Mouse (Mus musculus): ENCODE results near the gene Lin7c. TPM values are rescaled to one million over a fixed set of nuclear protein-coding genes. Genes with fewer than 3 reads are reported as not detected.

The Lin7c gene
- polyA plus RNA-seq, 1 experiment: not detected

DNA sequence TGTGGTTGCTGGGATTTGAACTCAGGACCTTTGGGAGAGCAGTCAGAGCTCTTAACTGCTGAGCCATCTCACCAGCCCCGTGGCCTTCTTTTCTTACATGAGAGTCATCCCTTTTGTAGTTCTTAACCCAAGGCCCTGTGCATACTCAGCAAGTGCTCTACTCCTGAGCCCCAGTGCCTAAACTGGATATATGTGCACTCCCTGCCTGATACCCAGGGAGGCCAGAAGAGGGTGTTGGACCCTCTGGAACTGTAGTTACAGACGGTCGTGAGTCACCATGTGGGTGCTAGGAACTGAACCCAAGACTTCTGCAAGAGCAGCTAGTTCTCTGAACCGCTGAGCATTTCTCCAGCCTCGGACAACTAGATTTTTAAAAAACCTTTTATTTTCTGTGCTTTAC lies 39.7 kb downstream of the Lin7c start:
- 94% methylated on average over 5 of the region's 5 CpGs for WGBS
- no peak overlapping the region for H3K4me3 ChIP-seq (ENCODE audit: insufficient read depth, low read depth, low read length)
- H3K4me1 ChIP-seq (ENCODE audit: control insufficient read depth, insufficient read depth, low read length): peaks cover 9% of the 10 kb centered on the region
- no peak overlapping the region for H3K27ac ChIP-seq (ENCODE audit: insufficient read depth, low read depth, low read length)
- no peak for TF ChIP-seq POLR2A (IDR thresholded peaks at IDR 0.05; ENCODE audit: insufficient read depth, low read depth, low read length)
- TF ChIP-seq CTCF (IDR thresholded peaks at IDR 0.05; ENCODE audit: insufficient read depth, low read depth, low read length): no peak

DNA sequence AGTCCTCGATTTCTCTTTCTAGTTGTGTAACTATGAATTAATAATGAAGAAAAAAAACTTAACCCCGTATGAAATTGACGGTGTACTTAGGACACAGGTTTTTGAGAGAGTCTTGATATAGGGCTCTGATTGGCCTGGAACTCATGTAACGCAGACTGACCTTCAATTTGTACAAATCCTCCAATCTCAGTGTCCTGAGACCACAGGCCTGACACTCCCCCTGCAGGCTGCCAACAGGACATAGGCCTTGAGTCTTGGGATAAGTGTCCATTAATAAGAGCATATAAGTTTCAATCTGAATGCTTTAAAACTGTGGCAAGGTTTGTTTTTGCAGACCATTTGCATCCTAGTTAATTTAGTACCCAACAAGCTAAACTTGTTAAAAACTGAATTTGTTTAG lies 40.1 kb downstream of the Lin7c start:
- 89% methylated on average over 4 of the region's 4 CpGs for WGBS
- TF ChIP-seq CTCF (IDR thresholded peaks at IDR 0.05; ENCODE audit: insufficient read depth, low read depth, low read length): no peak
- TF ChIP-seq POLR2A (IDR thresholded peaks at IDR 0.05; ENCODE audit: insufficient read depth, low read depth, low read length): no peak
- H3K4me1 ChIP-seq (ENCODE audit: control insufficient read depth, insufficient read depth, low read length): peaks cover 9% of the 10 kb centered on the region
- H3K4me3 ChIP-seq (ENCODE audit: insufficient read depth, low read depth, low read length): no peak overlapping the region
- H3K27ac ChIP-seq (ENCODE audit: insufficient read depth, low read depth, low read length): no peak overlapping the region

DNA sequence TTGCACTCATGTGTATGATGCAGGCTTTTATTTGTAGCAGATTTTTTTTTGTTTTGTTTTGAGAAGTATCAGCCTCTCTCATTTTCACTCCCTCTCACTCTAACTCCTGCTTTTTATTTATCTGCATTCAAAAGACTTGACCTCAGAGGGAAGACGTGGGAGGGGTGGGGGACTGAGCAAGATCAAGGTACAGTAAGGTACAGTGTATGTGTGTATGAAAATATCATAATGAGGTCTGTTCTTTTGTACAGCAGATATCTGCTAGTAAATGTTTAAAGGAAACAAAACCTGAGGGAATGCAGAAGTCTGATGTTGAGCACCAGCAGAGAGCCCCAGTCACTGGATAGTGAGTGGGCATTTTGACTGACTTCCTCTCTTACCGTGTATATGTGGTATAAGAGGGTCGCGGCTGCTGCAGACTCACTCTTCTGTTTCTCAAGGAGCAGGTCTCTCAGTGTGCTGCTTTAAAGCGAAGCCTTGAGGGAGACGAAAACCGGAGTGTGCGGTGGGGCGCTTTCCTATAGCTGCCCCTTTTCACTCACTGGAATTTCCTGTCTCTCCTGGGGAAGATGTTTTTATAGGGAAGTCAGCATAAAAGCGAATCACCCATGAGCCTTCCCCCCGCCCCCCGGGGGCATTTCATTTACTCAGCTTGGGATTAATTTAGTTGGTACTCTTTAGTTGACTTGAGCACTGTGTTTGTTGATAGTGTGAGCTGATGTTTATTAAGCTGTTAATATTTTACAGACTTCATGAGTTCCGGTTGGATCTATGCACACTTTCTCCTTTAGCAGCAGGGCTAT lies 41.5 kb downstream of the Lin7c start:
- WGBS: 61% methylated on average over 13 of the region's 13 CpGs
- no peak overlapping the region for H3K27ac ChIP-seq (ENCODE audit: insufficient read depth, low read depth, low read length)
- TF ChIP-seq CTCF (IDR thresholded peaks at IDR 0.05; ENCODE audit: insufficient read depth, low read depth, low read length) (no peak), POLR2A (IDR thresholded peaks at IDR 0.05; ENCODE audit: insufficient read depth, low read depth, low read length) (no peak)
- H3K4me3 ChIP-seq (ENCODE audit: insufficient read depth, low read depth, low read length): no peak overlapping the region
- peaks cover 8% of the 10 kb centered on the region for H3K4me1 ChIP-seq (ENCODE audit: control insufficient read depth, insufficient read depth, low read length)

DNA sequence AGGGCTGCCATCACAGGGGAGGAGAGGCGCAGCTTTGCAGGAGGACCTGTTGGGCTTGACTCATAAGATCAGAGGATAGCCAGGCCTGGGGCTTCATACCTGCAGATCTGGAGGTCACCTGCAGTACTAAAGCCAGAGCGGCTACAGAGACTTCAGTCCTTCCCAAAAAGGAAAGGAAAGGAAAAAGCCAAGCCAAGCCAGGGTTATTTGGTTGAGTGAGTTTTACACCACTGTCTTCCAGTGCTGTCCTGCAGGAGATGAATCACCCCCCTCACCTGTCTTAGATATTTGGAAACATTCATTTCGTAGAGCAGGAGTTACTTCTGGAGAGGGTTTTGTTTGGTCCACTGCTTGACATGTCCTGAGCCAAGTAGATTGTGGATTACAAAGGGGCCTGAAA lies 42.5 kb downstream of the Lin7c start:
- no peak for TF ChIP-seq CTCF (IDR thresholded peaks at IDR 0.05; ENCODE audit: insufficient read depth, low read depth, low read length)
- no peak for TF ChIP-seq POLR2A (IDR thresholded peaks at IDR 0.05; ENCODE audit: insufficient read depth, low read depth, low read length)
- H3K4me1 ChIP-seq (ENCODE audit: control insufficient read depth, insufficient read depth, low read length): peaks cover 8% of the 10 kb centered on the region
- no peak overlapping the region for H3K27ac ChIP-seq (ENCODE audit: insufficient read depth, low read depth, low read length)
- WGBS: 84% methylated on average over 3 of the region's 3 CpGs
- no peak overlapping the region for H3K4me3 ChIP-seq (ENCODE audit: insufficient read depth, low read depth, low read length)

DNA sequence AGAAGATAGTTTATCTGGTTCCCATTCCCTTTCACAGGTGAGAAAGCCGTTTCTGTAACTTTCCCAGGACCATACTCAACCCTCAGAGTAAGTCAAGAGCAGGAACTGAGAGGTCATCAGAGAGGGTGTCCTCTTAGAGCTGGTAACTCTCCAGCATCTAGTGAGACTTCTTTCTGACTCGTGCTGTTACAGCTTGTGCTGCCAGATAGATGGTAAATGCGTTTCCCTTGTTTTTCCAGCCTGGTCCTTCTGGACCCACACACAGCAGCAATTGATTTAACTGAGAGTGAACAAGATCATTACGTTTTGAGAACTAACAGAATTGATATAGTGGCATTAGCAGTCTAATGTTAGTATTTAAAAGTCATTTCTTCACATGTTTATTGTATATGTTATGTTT lies 43.4 kb downstream of the Lin7c start:
- WGBS: 56% methylated on average over 4 of the region's 4 CpGs
- Histone ChIP-seq H3K4me1 (ENCODE audit: control insufficient read depth, insufficient read depth, low read length) (peaks cover 8% of the 10 kb centered on the region), H3K27ac (ENCODE audit: insufficient read depth, low read depth, low read length) (no peak overlapping the region; the same call in 1 of the 2 replicates), H3K4me3 (ENCODE audit: insufficient read depth, low read depth, low read length) (no peak overlapping the region)
- TF ChIP-seq POLR2A (IDR thresholded peaks at IDR 0.05; ENCODE audit: insufficient read depth, low read depth, low read length) (no peak), CTCF (IDR thresholded peaks at IDR 0.05; ENCODE audit: insufficient read depth, low read depth, low read length) (no peak)

DNA sequence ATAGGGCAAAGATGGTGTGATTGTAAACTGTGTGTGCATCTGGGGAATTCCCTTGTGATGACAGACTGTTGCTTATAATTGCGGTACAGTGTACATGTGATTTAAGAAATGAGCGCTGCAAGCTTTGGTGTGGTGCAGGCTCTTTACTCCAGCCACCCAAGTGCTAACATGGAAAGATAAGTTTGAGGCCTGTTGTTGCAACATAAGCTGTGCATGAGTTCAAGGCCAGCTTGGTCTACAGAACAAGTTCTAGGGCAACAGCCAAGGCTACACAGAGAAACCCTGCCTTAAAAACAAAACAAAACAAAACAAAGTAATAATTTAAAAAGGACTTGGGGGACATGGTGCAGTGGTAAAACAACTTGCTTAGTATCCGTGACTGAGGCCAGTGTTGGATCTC lies 44.5 kb downstream of the Lin7c start:
- H3K4me3 ChIP-seq (ENCODE audit: insufficient read depth, low read depth, low read length): no peak overlapping the region
- 90% methylated on average over 3 of the region's 3 CpGs for WGBS

DNA sequence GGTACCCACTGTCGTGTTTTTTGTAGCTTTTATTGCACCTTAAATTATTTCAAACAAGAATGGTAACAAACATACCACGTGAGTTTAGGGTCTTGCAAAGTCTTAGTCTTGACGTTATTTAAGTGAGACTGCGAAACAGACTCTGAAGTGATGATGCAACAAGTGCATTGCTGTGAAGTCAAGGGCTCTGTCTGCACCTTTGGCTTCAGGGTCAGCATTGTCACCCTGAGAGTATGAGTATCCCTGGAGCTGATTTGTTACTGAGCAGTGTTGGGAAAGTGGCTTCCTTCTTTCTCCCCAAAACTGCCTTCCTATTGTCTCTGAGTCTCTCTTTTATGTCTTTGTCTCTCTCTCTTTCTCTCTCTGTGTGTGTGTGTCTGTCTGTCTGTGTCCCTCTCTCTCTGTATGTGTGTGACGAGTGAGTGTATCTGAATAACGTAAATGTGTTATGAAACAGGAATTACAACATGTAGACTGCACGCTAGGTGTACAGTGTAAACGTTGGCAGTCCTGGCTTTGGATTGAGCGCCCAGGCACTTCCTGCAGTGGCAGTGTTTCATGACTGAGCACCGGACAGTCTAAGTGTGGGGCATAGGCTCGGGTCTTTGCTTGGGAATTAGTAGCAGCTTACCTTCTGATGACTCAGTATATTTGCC lies 45.2 kb downstream of the Lin7c start:
- no peak for TF ChIP-seq POLR2A (IDR thresholded peaks at IDR 0.05; ENCODE audit: insufficient read depth, low read depth, low read length)
- TF ChIP-seq CTCF (IDR thresholded peaks at IDR 0.05; ENCODE audit: insufficient read depth, low read depth, low read length): no peak
- no peak overlapping the region for H3K4me3 ChIP-seq (ENCODE audit: insufficient read depth, low read depth, low read length)
- H3K4me1 ChIP-seq (ENCODE audit: control insufficient read depth, insufficient read depth, low read length): peaks cover 8% of the 10 kb centered on the region
- peak overlapping the region; percentile 46 for H3K27ac ChIP-seq (ENCODE audit: insufficient read depth, low read depth, low read length)
- 55% methylated on average over 11 of the region's 11 CpGs for WGBS

More for the DNA sequence above, 44.5 kb downstream of the Lin7c start:
- H3K4me1 ChIP-seq (ENCODE audit: control insufficient read depth, insufficient read depth, low read length): peaks cover 8% of the 10 kb centered on the region
- no peak for TF ChIP-seq CTCF (IDR thresholded peaks at IDR 0.05; ENCODE audit: insufficient read depth, low read depth, low read length)
- no peak for TF ChIP-seq POLR2A (IDR thresholded peaks at IDR 0.05; ENCODE audit: insufficient read depth, low read depth, low read length)
- H3K27ac ChIP-seq (ENCODE audit: insufficient read depth, low read depth, low read length): no peak overlapping the region

DNA sequence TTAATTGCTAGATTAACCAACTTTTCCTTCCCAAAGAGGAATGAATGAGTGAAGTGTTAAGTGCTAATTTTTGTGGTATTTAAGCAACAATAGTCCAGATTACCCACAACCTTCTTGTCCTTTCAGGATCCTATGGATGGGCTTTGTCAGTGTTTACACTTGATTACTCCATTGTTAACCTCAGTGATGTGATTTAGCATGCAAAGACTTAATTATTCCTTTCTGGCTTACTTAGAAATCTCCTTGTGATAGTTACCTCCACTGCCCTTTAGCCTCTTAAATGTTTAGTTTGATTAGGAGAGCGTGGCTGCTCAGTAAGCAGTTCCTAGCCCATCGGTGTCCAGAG lies 45.7 kb downstream of the Lin7c start:
- WGBS: 35% methylated on average over 2 of the region's 2 CpGs
- H3K4me1 ChIP-seq (ENCODE audit: control insufficient read depth, insufficient read depth, low read length): peaks cover 8% of the 10 kb centered on the region
- no peak overlapping the region for H3K27ac ChIP-seq (ENCODE audit: insufficient read depth, low read depth, low read length)
- TF ChIP-seq CTCF (IDR thresholded peaks at IDR 0.05; ENCODE audit: insufficient read depth, low read depth, low read length): no peak
- no peak for TF ChIP-seq POLR2A (IDR thresholded peaks at IDR 0.05; ENCODE audit: insufficient read depth, low read depth, low read length)
- H3K4me3 ChIP-seq (ENCODE audit: insufficient read depth, low read depth, low read length): no peak overlapping the region

DNA sequence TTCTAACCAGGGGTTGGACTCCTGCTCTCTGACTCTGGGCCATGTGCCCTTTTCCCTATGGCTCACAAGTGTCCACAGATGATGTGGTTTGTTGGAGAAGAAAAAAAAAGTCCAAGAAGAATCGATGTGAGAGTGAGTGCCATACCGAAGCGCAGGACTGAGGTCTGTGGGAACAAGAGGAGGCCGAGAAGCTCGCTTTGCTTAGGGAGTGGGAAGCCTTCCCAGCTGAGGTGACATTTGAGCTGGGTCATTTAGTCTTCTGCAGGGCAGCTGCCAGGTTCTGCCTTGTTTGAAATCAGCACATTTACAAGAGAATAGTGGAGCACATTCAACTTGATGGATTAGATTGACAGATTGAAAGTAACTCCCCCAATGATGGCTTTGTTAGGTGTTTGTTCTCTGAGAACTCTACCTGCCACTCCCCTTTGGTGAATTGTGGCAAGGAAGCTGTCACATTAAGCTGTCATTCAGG lies 51.4 kb downstream of the Lin7c start:
- peaks cover 8% of the 10 kb centered on the region for H3K4me1 ChIP-seq (ENCODE audit: control insufficient read depth, insufficient read depth, low read length)
- H3K27ac ChIP-seq (ENCODE audit: insufficient read depth, low read depth, low read length): peak overlapping the region; percentile 42; the same call in 1 of the 2 replicates
- TF ChIP-seq CTCF (IDR thresholded peaks at IDR 0.05; ENCODE audit: insufficient read depth, low read depth, low read length): no peak
- TF ChIP-seq POLR2A (IDR thresholded peaks at IDR 0.05; ENCODE audit: insufficient read depth, low read depth, low read length): no peak
- H3K4me3 ChIP-seq (ENCODE audit: insufficient read depth, low read depth, low read length): no peak overlapping the region
- WGBS: 42% methylated on average over 5 of the region's 5 CpGs
